Mouse (Mus musculus) kidney, adult 11 months (tissue): ENCODE data around the gene Nsl1.

Source experiments
- DNase-seq: peaks from one replicate; pipeline ENCODE4 v3.0.0; 2022

The Nsl1 gene

GRCm38 (mm10) chr1:191095019-191095418 lies 32.2 kb downstream of the Nsl1 start:
- DNase-seq: no peak

GRCm38 (mm10) chr1:191096871-191097681 lies 34.3 kb downstream of the Nsl1 start:
- peak; percentile 41 for DNase-seq

GRCm38 (mm10) chr1:191097802-191098747 lies 35.3 kb downstream of the Nsl1 start, which contains the start of gene Batf3:
TSS of gene Batf3 (plus strand) at chr1:191097847.
- DNase-seq: peak; percentile 24

- no peak for DNase-seq
These were observed 36.3 kb downstream of the Nsl1 start for GRCm38 (mm10) chr1:191099114-191099513.

GRCm38 (mm10) chr1:191099772-191100291 lies 37.0 kb downstream of the Nsl1 start:
- no peak for DNase-seq

GRCm38 (mm10) chr1:191102730-191103370 lies 40.0 kb downstream of the Nsl1 start:
- DNase-seq: no peak

GRCm38 (mm10) chr1:191105246-191105645 lies 42.4 kb downstream of the Nsl1 start:
- DNase-seq: no peak

GRCm38 (mm10) chr1:191107306-191107705 lies 44.5 kb downstream of the Nsl1 start:
- no peak for DNase-seq

- DNase-seq: no peak
These were observed 47.1 kb downstream of the Nsl1 start for GRCm38 (mm10) chr1:191109907-191110306.

GRCm38 (mm10) chr1:191111146-191111545 lies 48.3 kb downstream of the Nsl1 start:
- DNase-seq: no peak

- DNase-seq: no peak
These were observed 52.1 kb downstream of the Nsl1 start for GRCm38 (mm10) chr1:191114868-191115267.

GRCm38 (mm10) chr1:191115514-191116238 lies 52.9 kb downstream of the Nsl1 start:
- DNase-seq: no peak

GRCm38 (mm10) chr1:191122744-191123143 lies 59.9 kb downstream of the Nsl1 start:
- no peak for DNase-seq

- DNase-seq: no peak
These were observed 60.9 kb downstream of the Nsl1 start for GRCm38 (mm10) chr1:191123696-191124095.

- DNase-seq: no peak
These were observed 61.5 kb downstream of the Nsl1 start for GRCm38 (mm10) chr1:191124288-191124687.

- DNase-seq: peak; percentile 24
These were observed 63.2 kb downstream of the Nsl1 start for GRCm38 (mm10) chr1:191125811-191126638.

- DNase-seq: no peak
These were observed 68.9 kb downstream of the Nsl1 start for GRCm38 (mm10) chr1:191131692-191132091.

GRCm38 (mm10) chr1:191132240-191132639 lies 69.4 kb downstream of the Nsl1 start:
- DNase-seq: no peak

- DNase-seq: no peak
These were observed 70.1 kb downstream of the Nsl1 start for GRCm38 (mm10) chr1:191132934-191133333.

GRCm38 (mm10) chr1:191135406-191135805 lies 72.6 kb downstream of the Nsl1 start:
- DNase-seq: no peak
